Mouse (Mus musculus) left cerebral cortex, adult 2 months (tissue): ENCODE measurements around the gene Gm49368. TPM values are rescaled to one million over a fixed set of nuclear protein-coding genes. Genes with fewer than 3 reads are reported as not detected.
"Not testable (repeated sequence)": the region's sequence is repeated elsewhere in the genome, so short reads cannot be mapped to it uniquely, and the experiment has no call there.

Experiments
- DNase-seq, 2 experiments: peaks; one replicate each; pipeline ENCODE4 v3.0.0; 2021 to 2022; ENCODE audit warnings: low spot score in 2 of 2, mixed read lengths in 1 of 2; ENCODE audit errors: extremely low spot score in 1 of 2
- H3K27ac ChIP-seq: fragments of 200-600 bp; 2 replicates; pipeline ENCODE4 v1.8.1; 2022
- H3K4me3 ChIP-seq: fragments of 200-600 bp; 2 replicates; pipeline ENCODE4 v1.8.1; 2022
- CTCF ChIP-seq: fragments of 200-600 bp; IDR thresholded peaks from 2 replicates; pipeline ENCODE4 v1.8.1; 2022; ENCODE audit warnings: antibody characterized with exemption, mild to moderate bottlenecking, moderate library complexity
- intact Hi-C: fragments of 180-260 bp; cut with DNase I; formaldehyde crosslinking; loops from one replicate; pipeline ENCODE4 v1.15.1; 2025
- total RNA-seq, 2 experiments: library from RNA; stranded (reverse); gene quantifications; 2 replicates each; pipeline ENCODE4 v1.2.3; 2021

The Gm49368 gene
- total RNA-seq, 2 experiments from 2014 or later: not detected

- intact Hi-C loops: no loop called here
- no peak for DNase-seq
- Histone ChIP-seq H3K4me3 (no peak overlapping the region), H3K27ac (no peak overlapping the region)
- TF ChIP-seq CTCF: no peak
Observed at GRCm38 (mm10) chr7:128032989-128033293, 29.5 kb upstream of the Gm49368 start.

GRCm38 (mm10) chr7:128033616-128034015 lies 28.9 kb upstream of the Gm49368 start:
- Histone ChIP-seq H3K4me3 (no peak overlapping the region), H3K27ac (no peak overlapping the region)
- intact Hi-C loops: no loop called here
- TF ChIP-seq CTCF: no peak
- no peak for DNase-seq

GRCm38 (mm10) chr7:128042161-128042820 lies 20.2 kb upstream of the Gm49368 start:
- intact Hi-C loops, DNase-seq, H3K4me3 ChIP-seq, H3K27ac ChIP-seq: not testable (repeated sequence)

GRCm38 (mm10) chr7:128044142-128044785 lies 18.2 kb upstream of the Gm49368 start:
- Histone ChIP-seq H3K4me3 (no peak overlapping the region), H3K27ac (no peak overlapping the region)
- intact Hi-C loops: no loop called here
- no peak for DNase-seq
- TF ChIP-seq CTCF: no peak; the same call in 1 of the 2 replicates

- intact Hi-C loops: no loop called here
- H3K27ac ChIP-seq: no peak overlapping the region
- DNase-seq: no peak
- no peak overlapping the region for H3K4me3 ChIP-seq
- TF ChIP-seq CTCF: no peak
Observed at GRCm38 (mm10) chr7:128045640-128046039, 16.8 kb upstream of the Gm49368 start.

GRCm38 (mm10) chr7:128048819-128049218 lies 13.7 kb upstream of the Gm49368 start:
- no peak for DNase-seq
- Histone ChIP-seq H3K27ac (no peak overlapping the region), H3K4me3 (no peak overlapping the region)
- intact Hi-C loops: no loop called here
- no peak for TF ChIP-seq CTCF

- TF ChIP-seq CTCF: no peak
- no peak overlapping the region for H3K4me3 ChIP-seq
- DNase-seq: no peak
- intact Hi-C loops: no loop called here
- no peak overlapping the region for H3K27ac ChIP-seq
Observed at GRCm38 (mm10) chr7:128049254-128049653, 13.2 kb upstream of the Gm49368 start.

- TF ChIP-seq CTCF: no peak
- H3K27ac ChIP-seq: no peak overlapping the region
- no peak for DNase-seq
- no peak overlapping the region for H3K4me3 ChIP-seq
- intact Hi-C loops: no loop called here
Observed at GRCm38 (mm10) chr7:128050739-128051138, 11.7 kb upstream of the Gm49368 start.

- no peak for DNase-seq
- no peak for TF ChIP-seq CTCF
- H3K4me3 ChIP-seq: no peak overlapping the region
- intact Hi-C loops: no loop called here
- no peak overlapping the region for H3K27ac ChIP-seq
Observed at GRCm38 (mm10) chr7:128053061-128053460, 9.4 kb upstream of the Gm49368 start.

GRCm38 (mm10) chr7:128056917-128057444 lies 5.5 kb upstream of the Gm49368 start:
- no peak overlapping the region for H3K27ac ChIP-seq
- intact Hi-C loops: no loop called here
- H3K4me3 ChIP-seq: no peak overlapping the region
- no peak for DNase-seq
- TF ChIP-seq CTCF: no peak

GRCm38 (mm10) chr7:128057860-128058259 lies 4.6 kb upstream of the Gm49368 start:
- Histone ChIP-seq H3K27ac (no peak overlapping the region), H3K4me3 (no peak overlapping the region)
- no peak for TF ChIP-seq CTCF
- intact Hi-C loops: no loop called here
- DNase-seq: no peak

- Histone ChIP-seq H3K27ac (no peak overlapping the region), H3K4me3 (no peak overlapping the region)
- intact Hi-C loops: no loop called here
- TF ChIP-seq CTCF: no peak
- no peak for DNase-seq
Observed at GRCm38 (mm10) chr7:128058576-128058975, 3.9 kb upstream of the Gm49368 start.

GRCm38 (mm10) chr7:128059091-128059490 lies 3.4 kb upstream of the Gm49368 start:
- intact Hi-C loops: no loop called here
- no peak for DNase-seq
- Histone ChIP-seq H3K27ac (no peak overlapping the region), H3K4me3 (no peak overlapping the region)
- no peak for TF ChIP-seq CTCF
